Mouse (Mus musculus): ENCODE results near the gene Cnih2. TPM values are rescaled to one million over a fixed set of nuclear protein-coding genes. Genes with fewer than 3 reads are reported as not detected.
A peak's percentile ranks its signal among the peaks of the same experiment; 100 is the strongest.

The Cnih2 gene
- total RNA-seq, 2 experiments from 2014 or later, result 1.8 to 2.1 TPM

GRCm38 (mm10) chr19:5067867-5068569 lies 30.3 kb downstream of the Cnih2 start, which contains the start of gene Cd248:
Gene Cd248 (plus strand): TSS chr19:5068078.
- DNase-seq, result peak; percentile 86

- DNase-seq, result peak; percentile 31
Measured at GRCm38 (mm10) chr19:5067040-5067799, 31.1 kb downstream of the Cnih2 start.

GRCm38 (mm10) chr19:5065104-5065503 lies 33.2 kb downstream of the Cnih2 start:
- peak; percentile 51 for DNase-seq

- peak; percentile 46 for DNase-seq
Measured at GRCm38 (mm10) chr19:5062446-5062845, 35.9 kb downstream of the Cnih2 start.

GRCm38 (mm10) chr19:5062041-5062440 lies 36.3 kb downstream of the Cnih2 start:
- DNase-seq, result no peak

GRCm38 (mm10) chr19:5060365-5061330 lies 37.7 kb downstream of the Cnih2 start:
- DNase-seq, result peak; percentile 47

- peak; percentile 48 for DNase-seq
Measured at GRCm38 (mm10) chr19:5058801-5059771, 39.2 kb downstream of the Cnih2 start.

- no peak for DNase-seq
Measured at GRCm38 (mm10) chr19:5057876-5058775, 40.2 kb downstream of the Cnih2 start.

GRCm38 (mm10) chr19:5056251-5056650 lies 42.1 kb downstream of the Cnih2 start:
- peak; percentile 67 for DNase-seq

GRCm38 (mm10) chr19:5053909-5054308 lies 44.4 kb downstream of the Cnih2 start:
- peak; percentile 64 for DNase-seq

GRCm38 (mm10) chr19:5052853-5053252 lies 45.5 kb downstream of the Cnih2 start:
- no peak for DNase-seq

- DNase-seq, result no peak
Measured at GRCm38 (mm10) chr19:5052166-5052822, 46.0 kb downstream of the Cnih2 start.

- DNase-seq, result no peak
Measured at GRCm38 (mm10) chr19:5051515-5051914, 46.8 kb downstream of the Cnih2 start.

- peak; percentile 35 for DNase-seq
Measured at GRCm38 (mm10) chr19:5051031-5051430, 47.3 kb downstream of the Cnih2 start.

GRCm38 (mm10) chr19:5050047-5050905 lies 48.0 kb downstream of the Cnih2 start, which contains the start of gene Rin1:
Gene Rin1 (plus strand): TSS chr19:5050481.
- peak; percentile 49 for DNase-seq

GRCm38 (mm10) chr19:5049325-5049724 lies 49.0 kb downstream of the Cnih2 start:
- DNase-seq, result no peak

- no peak for DNase-seq
Measured at GRCm38 (mm10) chr19:5048138-5049056, 49.9 kb downstream of the Cnih2 start.
